Mouse (Mus musculus): ENCODE data around the gene Olfr124.

The Olfr124 gene

DNA sequence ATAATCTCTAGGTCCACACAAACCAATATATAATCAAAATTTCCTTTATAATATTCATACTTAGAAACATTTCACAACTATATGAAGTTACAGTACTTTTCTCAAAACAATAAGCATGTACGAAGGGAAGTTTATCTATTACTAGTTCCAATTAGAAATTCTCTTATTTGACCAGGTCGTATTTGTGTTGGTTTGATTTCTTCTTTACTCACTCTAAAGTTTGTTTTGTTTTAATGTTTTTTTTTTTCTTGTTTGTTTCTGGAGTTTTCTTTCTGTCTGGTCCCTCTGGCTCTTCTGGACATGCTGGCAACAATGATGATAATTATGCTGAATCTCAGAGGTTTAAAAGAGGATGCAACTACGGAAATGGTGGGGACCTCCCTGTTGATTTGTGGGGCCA is at the start of gene Olfr124:
Olfr124 (plus strand) TSS at position 301 of the 400 bp plus-strand sequence.
- no peak for DNase-seq (ENCODE audit: low spot score in 2 of 2)

DNA sequence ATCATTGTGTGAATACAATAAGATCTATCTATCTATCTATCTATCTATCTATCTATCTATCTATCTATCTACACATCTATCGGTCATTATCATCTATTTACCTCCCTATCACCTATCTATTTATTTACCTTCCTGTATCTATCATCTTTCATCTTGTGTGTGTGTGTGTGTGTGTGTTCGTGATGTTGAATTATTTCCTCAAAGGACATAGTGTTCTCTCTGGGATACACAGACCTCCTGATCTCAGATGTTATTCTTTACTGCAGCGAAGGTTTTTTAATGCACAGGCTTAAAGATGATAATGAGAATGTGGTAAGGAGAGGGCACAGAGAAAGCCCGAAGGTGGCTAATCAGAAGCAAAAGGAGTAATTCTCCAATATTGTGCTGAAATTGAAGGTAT is 31.4 kb upstream of the Olfr124 start, which contains the start of gene Olfr122:
Olfr122 (plus strand) TSS at position 301 of the 400 bp plus-strand sequence.
- DNase-seq (ENCODE audit: low spot score in 2 of 2), result no peak

DNA sequence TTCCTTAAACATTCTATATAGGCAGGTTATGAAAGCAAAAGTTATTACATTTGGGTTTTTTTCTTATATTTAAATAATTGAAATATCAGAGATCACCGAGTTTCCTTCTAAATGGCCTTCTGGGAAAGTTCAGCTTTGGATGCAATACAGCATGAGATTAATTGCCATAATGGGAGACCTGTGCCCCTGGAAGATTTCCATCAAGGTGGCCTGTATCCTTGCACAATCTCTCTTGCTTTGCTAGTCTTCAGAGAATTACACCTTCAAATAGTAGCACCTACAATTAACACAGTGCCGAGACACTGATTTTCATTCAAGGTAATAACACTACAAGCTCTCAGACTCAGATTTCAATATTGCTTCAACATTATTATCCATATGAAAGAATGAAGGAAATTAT is 6.5 kb upstream of the Olfr124 start, which contains the start of gene Olfr123:
Olfr123 (plus strand) TSS at position 301 of the 400 bp plus-strand sequence.
- no peak for DNase-seq (ENCODE audit: low spot score in 2 of 2)

DNA sequence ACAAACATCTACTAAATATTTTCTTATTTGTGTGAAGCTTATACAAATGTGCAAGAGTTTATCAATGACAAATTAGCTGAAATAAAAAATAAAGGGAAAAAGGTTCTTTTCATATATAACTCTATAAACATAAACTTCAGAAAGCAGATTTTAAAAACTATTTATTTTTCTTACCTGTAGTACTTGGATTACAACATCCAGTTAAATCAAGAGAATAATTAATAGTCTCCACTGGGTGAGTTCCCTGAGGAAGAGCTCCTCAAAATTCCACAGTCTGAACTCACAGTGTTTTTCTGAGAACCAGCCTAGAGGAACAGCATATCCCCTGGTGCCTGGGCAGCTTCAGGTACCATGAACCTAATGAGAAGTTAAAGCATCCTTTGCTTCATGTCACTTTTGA is 33.0 kb downstream of the Olfr124 start, which contains the start of gene Olfr125:
Olfr125 (plus strand) TSS at position 301 of the 400 bp plus-strand sequence.
- DNase-seq (ENCODE audit: low spot score in 2 of 2), result no peak

DNA sequence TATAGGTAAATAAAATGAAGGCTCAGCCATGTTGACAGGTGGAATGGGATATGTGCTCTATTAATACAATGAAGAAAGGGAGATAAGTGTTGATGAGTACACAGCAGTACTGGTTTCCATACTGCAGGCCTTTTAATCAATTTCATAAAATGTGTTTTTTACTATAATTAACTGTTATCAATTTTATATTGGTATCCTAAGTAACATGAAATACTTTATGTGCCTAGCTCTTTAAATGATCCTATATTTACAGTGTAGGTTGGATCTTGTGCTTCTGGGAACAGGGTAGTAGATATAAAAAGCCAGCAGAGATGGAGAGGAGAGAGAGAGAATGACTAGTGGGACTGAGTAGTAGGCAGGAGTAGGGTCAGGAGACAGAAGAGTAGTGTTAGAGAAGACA is 47.5 kb downstream of the Olfr124 start, which contains the start of gene Olfr126:
Olfr126 (plus strand) TSS at position 301 of the 400 bp plus-strand sequence.
- no peak for DNase-seq (ENCODE audit: low spot score in 2 of 2)
